Mouse (Mus musculus) embryonic facial prominence, embryonic 10.5 days (tissue): Measurements from ENCODE around the gene Gbf1. TPM values are rescaled to one million over a fixed set of nuclear protein-coding genes. Genes with fewer than 3 reads are reported as not detected.
A peak's percentile ranks its signal among the peaks of the same experiment; 100 is the strongest.
"Not testable (repeated sequence)": the region's sequence is repeated elsewhere in the genome, so short reads cannot be mapped to it uniquely, and the experiment has no call there.

Experiments
- DNase-seq: peaks from one replicate; pipeline ENCODE4 v3.0.0-alpha.2; 2017; ENCODE audit warnings: low spot score
- H3K27ac ChIP-seq: fragments of 300-500 bp; sonication (generic); replicated peaks from 2 replicates; pipeline ENCODE4 v1.5.1; 2016; ENCODE audit warnings: mild to moderate bottlenecking
- H3K27me3 ChIP-seq: fragments of 300-500 bp; sonication (generic); replicated peaks from 2 replicates; pipeline ENCODE4 v1.6.1; 2016; ENCODE audit warnings: low read depth, mild to moderate bottlenecking; ENCODE audit not compliant: poor library complexity, severe bottlenecking
- H3K36me3 ChIP-seq: fragments of 300-500 bp; sonication (generic); replicated peaks from 2 replicates; pipeline ENCODE4 v1.6.1; 2016; ENCODE audit warnings: mild to moderate bottlenecking, moderate library complexity
- H3K4me1 ChIP-seq: fragments of 300-500 bp; sonication (generic); 2 replicates; pipeline ENCODE4 v1.6.1; 2016
- H3K4me3 ChIP-seq: fragments of 300-500 bp; sonication (generic); 2 replicates; pipeline ENCODE4 v1.5.1; 2016; ENCODE audit warnings: mild to moderate bottlenecking, moderate library complexity
- H3K9me3 ChIP-seq: fragments of 300-500 bp; sonication (generic); 2 replicates; pipeline ENCODE4 v1.6.1; 2016; ENCODE audit warnings: mild to moderate bottlenecking
- WGBS: fragments of 180-500 bp; shearing (Covaris S2); methylation state at CpG from one replicate; pipeline ENCODE4 v1.1.7; 2016; 5-methylcytosine and 5-hydroxymethylcytosine counted together
- polyA plus RNA-seq: library from polyadenylated mRNA; unstranded; fragments of >200 nt; fragmentation: Nextera tagmentation; extraction: Ambion mirVana; gene quantifications from 2 replicates; pipeline ENCODE4 v1.2.1, GENCODE M21; 2016

Gbf1 gene
- polyA plus RNA-seq: 42.8 and 46.7 TPM in 2 replicates

DNA sequence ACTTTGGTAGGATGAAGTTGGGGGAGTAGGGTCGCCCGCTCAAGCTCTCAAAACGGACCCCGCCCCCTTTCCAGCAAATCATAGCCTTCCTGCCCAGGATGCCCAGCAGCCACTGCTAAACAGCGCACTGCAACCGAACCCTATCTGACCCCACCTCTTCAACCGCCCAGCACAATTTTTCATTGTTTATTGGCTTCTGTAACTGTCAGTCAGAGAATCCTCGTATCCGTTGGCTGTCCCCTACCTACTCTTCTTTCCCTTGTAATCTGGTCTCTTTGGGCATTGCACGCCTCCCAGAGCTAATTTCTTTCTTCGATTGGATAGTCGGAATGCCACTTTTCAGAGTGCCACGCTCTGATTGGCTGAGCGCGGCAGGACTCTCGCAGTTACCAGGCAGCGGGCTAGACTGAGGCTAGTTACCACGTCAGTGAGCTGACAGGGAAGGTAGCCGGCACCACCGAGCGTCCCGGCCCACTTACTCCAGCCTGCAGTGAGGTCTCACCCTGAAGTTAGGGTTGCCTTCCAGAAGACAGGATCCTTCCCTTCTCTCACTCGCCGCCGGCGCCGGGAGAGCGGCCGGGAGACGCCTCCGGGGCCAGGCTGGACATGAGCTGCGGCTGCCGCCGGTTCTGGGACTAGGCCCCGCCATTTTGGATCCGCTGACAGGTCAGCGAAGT lies at the start of gene Gbf1:
TSS of gene Gbf1 (plus strand) at position 383 of the 677 bp plus-strand sequence.
- Histone ChIP-seq H3K4me3 (peak within 1 kb of the TSS; percentile 77), H3K9me3 (no peaks in the 10 kb centered on the region), H3K27ac (peak within 1 kb of the TSS; percentile 80), H3K27me3 (peaks cover 39% of the 10 kb centered on the region), H3K36me3 (peaks cover 4% of the 10 kb centered on the region; the same call in 1 of the 2 replicates), H3K4me1 (peaks cover 37% of the 10 kb centered on the region)
- peak; percentile 92 for DNase-seq
- WGBS: under 1% methylated on average over 37 of the region's 37 CpGs

DNA sequence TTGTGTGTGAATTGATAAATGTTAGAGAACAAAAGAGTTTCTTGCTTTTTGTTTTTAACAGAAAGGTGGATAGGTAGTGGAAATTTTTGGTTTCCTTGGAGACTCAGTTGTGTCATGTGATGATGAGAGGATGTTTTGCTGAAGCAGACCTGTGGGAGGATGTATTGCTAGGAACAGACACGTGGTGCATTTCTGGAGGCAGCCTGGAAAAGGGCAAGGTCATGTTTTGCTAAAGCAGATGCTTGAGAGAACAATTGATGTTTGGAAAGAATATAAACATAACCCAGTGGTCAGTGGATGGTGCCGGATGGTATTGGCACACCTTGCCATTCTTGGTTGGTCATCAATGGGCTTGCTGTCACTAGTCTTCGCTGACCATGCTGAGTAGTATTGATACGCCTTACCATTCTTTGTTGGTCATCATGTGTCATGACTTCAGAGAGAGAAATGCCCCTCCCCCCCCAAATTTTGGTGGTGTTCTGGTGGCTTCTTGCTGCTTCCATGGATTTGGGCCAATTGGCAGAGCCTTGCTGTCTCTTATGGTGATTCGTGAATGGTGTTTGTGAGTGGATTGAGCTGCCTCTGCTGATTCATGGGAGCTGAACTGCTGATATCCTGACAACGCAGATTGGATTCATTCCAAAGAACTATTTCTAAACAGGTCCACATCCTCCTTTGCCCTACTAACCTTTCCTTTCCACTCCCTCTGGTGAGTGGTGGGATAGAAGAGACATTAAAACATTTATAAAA lies 48.7 kb upstream of the Gbf1 start:
- H3K27me3 ChIP-seq: no peaks in the 10 kb centered on the region
- no peak overlapping the region for H3K27ac ChIP-seq
- no peaks in the 10 kb centered on the region for H3K4me1 ChIP-seq
- H3K9me3 ChIP-seq: no peaks in the 10 kb centered on the region
- 85% methylated on average over 6 of the region's 6 CpGs for WGBS
- no peaks in the 10 kb centered on the region for H3K36me3 ChIP-seq
- no peak for DNase-seq
- H3K4me3 ChIP-seq: no peak overlapping the region

DNA sequence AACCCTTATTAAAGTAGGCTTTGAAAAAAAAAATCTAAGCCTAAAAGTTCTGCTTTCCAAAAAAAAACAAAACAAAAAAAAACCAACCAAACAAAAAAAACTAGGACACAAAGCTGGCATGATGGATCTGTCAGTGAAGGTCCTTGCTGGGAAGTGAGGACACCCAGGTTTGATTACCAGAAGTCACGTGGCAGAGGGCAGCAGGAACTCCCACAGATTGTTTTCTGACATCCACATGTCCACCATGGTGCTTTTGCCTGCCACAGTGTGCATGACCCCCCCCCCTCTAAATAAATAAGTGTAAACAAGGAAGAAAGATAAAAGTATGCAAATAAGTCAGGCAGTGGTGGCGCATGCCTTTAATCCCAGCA lies 48.1 kb upstream of the Gbf1 start:
- 81% methylated on average over 2 of the region's 2 CpGs for WGBS
- Histone ChIP-seq H3K36me3 (no peaks in the 10 kb centered on the region), H3K4me3 (no peak overlapping the region), H3K4me1 (no peaks in the 10 kb centered on the region), H3K9me3 (no peaks in the 10 kb centered on the region), H3K27me3 (no peaks in the 10 kb centered on the region), H3K27ac (no peak overlapping the region)
- DNase-seq: no peak

DNA sequence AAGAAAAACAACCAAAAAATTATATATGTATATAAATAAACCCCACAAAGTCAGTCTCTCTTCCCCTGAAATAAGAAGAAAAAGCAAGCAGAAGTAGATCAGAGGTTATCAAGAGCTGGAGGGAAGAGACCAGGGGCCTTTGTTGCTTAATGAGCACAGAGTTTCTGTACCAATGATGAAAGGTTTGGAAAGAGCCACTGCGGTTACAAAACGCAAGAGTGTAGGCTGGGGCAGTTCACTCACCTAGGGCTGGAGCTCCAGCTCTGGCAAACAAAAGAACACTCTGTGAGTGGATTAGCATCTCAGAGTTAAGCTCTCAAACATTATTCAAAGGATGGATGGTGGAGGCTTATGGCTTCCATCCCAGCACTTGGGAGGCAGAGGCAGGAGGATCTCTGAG lies 42.1 kb upstream of the Gbf1 start:
- Histone ChIP-seq H3K27me3 (no peaks in the 10 kb centered on the region), H3K9me3 (no peaks in the 10 kb centered on the region), H3K36me3 (no peaks in the 10 kb centered on the region), H3K27ac (no peak overlapping the region), H3K4me1 (no peaks in the 10 kb centered on the region), H3K4me3 (no peak overlapping the region)
- 75% methylated on average over 2 of the region's 2 CpGs for WGBS
- no peak for DNase-seq

DNA sequence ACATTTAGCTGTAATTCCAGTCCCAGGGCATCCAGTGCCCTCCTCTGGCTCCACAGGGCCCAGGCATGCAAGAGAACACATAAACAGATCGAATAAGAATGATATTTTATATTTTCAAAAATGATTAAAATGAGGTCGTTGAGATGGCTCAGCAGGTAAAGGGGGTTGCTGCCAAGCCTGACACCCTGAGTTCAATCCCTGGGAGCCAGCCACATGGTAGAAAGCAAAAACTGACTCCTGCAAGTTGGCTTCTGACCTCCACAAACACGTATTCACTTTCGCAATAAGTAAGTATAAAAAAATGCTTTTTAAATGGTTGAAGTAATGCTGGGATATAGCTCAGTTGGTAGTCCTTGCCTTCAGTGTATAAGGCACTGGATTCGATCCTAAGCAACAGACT lies 41.5 kb upstream of the Gbf1 start:
- Histone ChIP-seq H3K9me3 (no peaks in the 10 kb centered on the region), H3K36me3 (no peaks in the 10 kb centered on the region), H3K27me3 (no peaks in the 10 kb centered on the region), H3K4me1 (no peaks in the 10 kb centered on the region), H3K27ac (no peak overlapping the region), H3K4me3 (no peak overlapping the region)
- no peak for DNase-seq
- 89% methylated on average over 5 of the region's 5 CpGs for WGBS

DNA sequence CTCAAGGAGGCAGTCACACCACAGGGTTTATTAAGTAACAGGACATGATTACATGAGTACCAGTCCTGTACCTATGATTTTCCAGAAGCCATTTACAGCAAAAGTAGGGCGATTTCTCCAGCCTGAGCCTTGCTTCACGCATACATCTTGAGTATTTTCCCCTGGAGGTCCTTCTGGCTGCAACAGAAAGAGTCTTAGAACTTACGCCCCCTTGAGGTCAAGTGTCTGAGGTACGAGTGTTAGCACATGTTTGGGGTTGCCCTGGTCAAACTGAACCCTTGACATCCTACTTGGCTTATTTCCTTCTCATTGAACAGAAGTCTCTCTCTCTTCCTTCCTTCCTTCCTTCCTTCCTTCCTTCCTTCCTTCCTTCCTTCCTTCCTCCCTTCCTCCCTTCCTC lies 37.7 kb upstream of the Gbf1 start:
- Histone ChIP-seq H3K9me3 (no peaks in the 10 kb centered on the region), H3K27ac (no peak overlapping the region), H3K4me3 (no peak overlapping the region), H3K36me3 (no peaks in the 10 kb centered on the region), H3K27me3 (no peaks in the 10 kb centered on the region), H3K4me1 (no peaks in the 10 kb centered on the region)
- no peak for DNase-seq
- 57% methylated on average over 4 of the region's 4 CpGs for WGBS

DNA sequence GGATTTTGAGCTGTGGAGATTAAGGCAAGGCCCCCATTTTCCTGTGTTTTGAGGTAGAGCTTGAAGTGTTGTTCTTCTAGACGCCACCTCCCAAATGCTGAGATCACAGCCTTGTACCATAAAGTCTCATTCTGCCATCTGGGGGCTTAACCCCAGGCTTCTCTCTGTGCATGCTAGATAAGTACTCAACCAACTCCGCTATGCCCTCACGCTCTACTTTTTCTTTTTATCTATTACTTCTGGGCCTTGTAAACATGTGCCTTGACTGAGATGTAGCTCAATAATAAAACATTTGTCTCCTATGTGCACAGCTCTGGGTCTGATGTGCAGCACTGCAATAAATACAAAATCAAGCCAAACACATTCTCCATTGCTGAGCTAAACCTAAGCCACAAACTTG lies 32.9 kb upstream of the Gbf1 start:
- Histone ChIP-seq H3K27me3 (no peaks in the 10 kb centered on the region), H3K4me3 (no peak overlapping the region), H3K36me3 (no peaks in the 10 kb centered on the region), H3K27ac (no peak overlapping the region), H3K9me3 (no peaks in the 10 kb centered on the region), H3K4me1 (no peaks in the 10 kb centered on the region)
- 91% methylated on average over 3 of the region's 3 CpGs for WGBS
- no peak for DNase-seq

DNA sequence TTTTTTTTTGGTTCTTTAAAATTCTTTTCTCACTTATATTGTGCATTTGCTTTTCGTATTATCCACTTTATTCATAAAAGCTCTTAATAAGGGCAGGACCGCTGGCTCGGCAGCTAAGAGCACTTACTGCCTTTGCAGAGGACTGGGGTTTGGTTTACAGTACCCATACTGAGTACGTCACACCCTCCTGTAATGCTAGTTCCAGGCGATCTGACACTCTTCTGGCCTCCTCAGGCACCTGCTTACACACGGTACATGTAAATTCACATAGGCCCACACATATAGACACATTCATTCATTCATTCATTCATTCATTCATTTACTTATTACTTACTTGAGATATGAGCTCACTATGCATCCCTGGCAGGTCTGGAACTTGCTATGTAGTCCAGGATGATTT lies 31.4 kb upstream of the Gbf1 start:
- no peak for DNase-seq
- Histone ChIP-seq H3K4me1 (no peaks in the 10 kb centered on the region), H3K36me3 (no peaks in the 10 kb centered on the region), H3K27me3 (0 out of 2 replicates have a peak, but pooled peaks cover 3% of the 10 kb centered on the region), H3K9me3 (no peaks in the 10 kb centered on the region), H3K27ac (no peak overlapping the region), H3K4me3 (no peak overlapping the region)
- WGBS: 75% methylated on average over 6 of the region's 6 CpGs

DNA sequence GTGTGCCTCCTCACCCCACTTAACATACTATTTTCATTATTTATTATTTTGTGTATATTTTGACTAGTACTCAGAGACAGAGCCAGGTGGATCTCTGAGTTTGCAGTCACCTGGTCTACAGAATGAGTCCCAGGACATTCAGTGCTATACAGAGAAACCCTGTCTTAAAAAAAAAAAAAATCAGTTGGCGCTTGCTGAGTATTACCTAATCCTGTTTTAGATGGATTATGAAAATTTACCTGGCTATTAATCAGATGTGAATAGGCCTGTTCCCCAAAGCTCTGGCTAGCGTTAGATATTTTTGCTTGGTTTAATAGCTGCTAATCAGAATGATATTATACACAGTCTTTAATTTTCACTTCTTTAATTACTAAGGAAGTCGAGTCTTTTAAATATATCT lies 28.4 kb upstream of the Gbf1 start:
- no peak for DNase-seq
- Histone ChIP-seq H3K4me3 (no peak overlapping the region), H3K4me1 (no peaks in the 10 kb centered on the region), H3K36me3 (no peaks in the 10 kb centered on the region), H3K27me3 (peaks cover 6% of the 10 kb centered on the region; the same call in 1 of the 2 replicates), H3K9me3 (no peaks in the 10 kb centered on the region), H3K27ac (no peak overlapping the region)
- 83% methylated on average over 3 of the region's 3 CpGs for WGBS

DNA sequence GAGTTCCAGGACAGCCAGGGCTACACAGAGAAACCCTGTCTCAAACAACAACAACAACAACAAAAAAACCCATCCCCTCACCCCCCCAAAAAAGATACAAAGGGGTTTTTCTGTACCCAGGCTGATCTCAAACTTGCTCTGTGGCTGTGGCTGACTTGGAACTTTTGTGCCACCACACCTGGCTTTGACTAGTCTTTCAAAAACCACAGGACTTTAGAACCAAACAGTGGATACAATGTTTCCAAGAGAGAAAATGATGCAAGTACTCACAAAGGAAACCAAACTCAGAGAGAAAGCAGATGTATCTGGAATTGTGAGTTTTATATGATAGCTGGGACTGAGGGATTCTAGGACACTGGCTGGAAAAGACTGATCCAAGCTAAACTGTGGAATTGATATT lies 27.7 kb upstream of the Gbf1 start:
- no peak overlapping the region for H3K4me3 ChIP-seq
- H3K27me3 ChIP-seq: peaks cover 6% of the 10 kb centered on the region; the same call in 1 of the 2 replicates
- H3K4me1 ChIP-seq: no peaks in the 10 kb centered on the region
- DNase-seq: no peak
- H3K27ac ChIP-seq: no peak overlapping the region
- H3K36me3 ChIP-seq: no peaks in the 10 kb centered on the region
- no peaks in the 10 kb centered on the region for H3K9me3 ChIP-seq

DNA sequence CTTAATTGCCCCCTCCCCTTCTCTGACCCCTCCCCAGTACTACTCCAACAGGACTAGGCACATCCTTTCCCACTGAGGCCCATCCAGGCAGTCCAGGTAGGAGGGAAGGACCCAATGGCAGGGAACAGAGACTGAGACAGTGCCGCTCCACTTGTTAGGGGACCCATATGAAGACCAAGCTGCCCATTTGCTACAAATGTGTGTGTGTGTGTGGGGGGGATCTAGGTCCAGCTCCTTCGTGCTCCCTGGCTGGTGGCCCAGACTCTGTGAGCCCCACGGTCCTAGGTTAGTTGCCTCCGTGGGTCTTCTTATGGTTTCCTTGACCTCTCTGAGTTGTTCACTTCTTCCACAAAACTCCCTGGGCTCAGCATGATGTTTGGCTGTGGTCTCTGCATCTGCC lies 26.0 kb upstream of the Gbf1 start:
- no peaks in the 10 kb centered on the region; the same call in 1 of the 2 replicates for H3K4me1 ChIP-seq
- no peak for DNase-seq
- H3K27ac ChIP-seq: no peak overlapping the region
- H3K27me3 ChIP-seq: peaks cover 20% of the 10 kb centered on the region
- no peaks in the 10 kb centered on the region for H3K9me3 ChIP-seq
- no peaks in the 10 kb centered on the region for H3K36me3 ChIP-seq
- no peak overlapping the region for H3K4me3 ChIP-seq
- 93% methylated on average over 4 of the region's 4 CpGs for WGBS

DNA sequence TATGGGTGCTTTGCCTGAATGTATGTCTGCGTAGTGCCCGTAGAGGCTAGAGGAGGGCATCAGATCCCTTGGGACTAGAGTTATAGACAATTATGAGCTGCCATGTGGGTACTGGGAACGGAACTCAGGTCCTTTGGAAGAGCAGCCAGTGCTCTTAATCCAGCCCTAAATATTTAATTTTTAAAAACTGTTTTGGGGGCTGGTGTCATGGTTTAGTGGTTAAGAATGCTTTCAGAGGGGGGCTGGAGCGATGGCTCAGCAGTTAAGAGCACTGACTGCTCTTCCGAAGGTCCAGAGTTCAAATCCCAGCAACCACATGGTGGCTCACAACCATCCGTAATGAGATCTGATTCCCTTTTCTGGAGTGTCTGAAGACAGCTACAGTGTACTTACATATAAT lies 22.6 kb upstream of the Gbf1 start:
- not testable (repeated sequence) for H3K9me3 ChIP-seq, DNase-seq, H3K4me3 ChIP-seq, H3K36me3 ChIP-seq, H3K27ac ChIP-seq, H3K4me1 ChIP-seq
- H3K27me3 ChIP-seq: peaks cover 54% of the 10 kb centered on the region
- 74% methylated on average over 6 of the region's 6 CpGs for WGBS

DNA sequence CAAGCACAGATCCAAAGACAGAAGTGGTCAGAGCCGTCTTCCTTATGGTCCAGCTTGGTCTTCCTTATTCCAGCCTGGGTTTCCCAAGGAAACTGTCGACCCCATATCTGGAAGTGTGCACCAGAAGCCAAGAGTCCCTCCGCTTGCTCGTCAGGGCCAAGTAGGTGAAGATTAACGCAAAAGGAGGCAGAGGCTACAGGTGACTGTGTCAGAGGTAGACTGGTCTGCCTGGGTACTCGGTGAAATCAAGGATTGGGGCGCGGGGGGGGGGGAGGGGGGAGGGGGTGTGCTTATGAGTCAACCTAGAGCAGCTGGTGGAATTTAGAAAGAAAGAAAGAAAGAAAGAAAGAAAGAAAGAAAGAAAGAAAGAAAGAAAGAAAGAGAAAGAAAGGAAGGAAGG lies 21.0 kb upstream of the Gbf1 start:
- H3K4me1 ChIP-seq: peaks cover 20% of the 10 kb centered on the region
- peaks cover 67% of the 10 kb centered on the region for H3K27me3 ChIP-seq
- no peak overlapping the region for H3K27ac ChIP-seq
- H3K36me3 ChIP-seq: no peaks in the 10 kb centered on the region
- H3K9me3 ChIP-seq: no peaks in the 10 kb centered on the region
- WGBS: 8% methylated on average over 7 of the region's 8 CpGs
- peak overlapping the region; percentile 28; the same call in 1 of the 2 replicates for H3K4me3 ChIP-seq
- DNase-seq: no peak
